Mouse (Mus musculus) testis, adult 2 months (tissue): Measurements from ENCODE around the gene Setd7.

Experiments used
- CTCF ChIP-seq: fragments of 200-500 bp; IDR thresholded peaks from 2 replicates; pipeline ENCODE4 v1.5.1; 2012; ENCODE audit warnings: low read depth, mild to moderate bottlenecking, inconsistent platforms, low read length, moderate library complexity; ENCODE audit not compliant: control insufficient read depth, insufficient read depth, insufficient replicate concordance
- POLR2A ChIP-seq: fragments of 200-500 bp; IDR thresholded peaks from 2 replicates; pipeline ENCODE4 v1.6.1; 2012; ENCODE audit warnings: low read depth, mild to moderate bottlenecking, inconsistent platforms, low read length, moderate library complexity; ENCODE audit not compliant: control insufficient read depth

DNA sequence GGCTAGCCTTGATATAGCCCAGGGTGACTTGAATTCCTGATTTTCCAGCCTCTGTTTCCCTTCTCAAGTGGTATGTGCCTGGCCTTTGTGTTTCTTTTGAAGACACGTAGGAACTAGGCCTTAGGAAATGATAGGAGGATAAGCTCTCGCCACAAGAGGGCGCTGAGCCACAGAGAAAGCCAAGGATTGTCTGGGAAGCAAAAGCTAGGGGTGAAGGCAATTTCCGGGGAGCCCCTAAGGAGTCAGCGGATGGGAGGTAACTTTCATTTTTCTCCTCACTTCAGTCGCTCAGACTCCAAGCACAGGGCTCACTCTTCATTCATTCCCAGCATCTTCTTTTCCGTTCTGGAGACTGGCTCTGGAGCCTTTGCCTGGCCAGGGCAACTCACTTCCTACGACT is 49.8 kb downstream of the Setd7 start:
- TF ChIP-seq CTCF (peak; percentile 53; the same call in 1 of the 2 replicates), POLR2A (no peak)
